Mouse (Mus musculus): ENCODE measurements around the gene Papln. TPM values are rescaled to one million over a fixed set of nuclear protein-coding genes. Genes with fewer than 3 reads are reported as not detected.

Gene Papln
- total and polyA plus RNA-seq, 3 experiments, result 0.04 to 0.07 TPM; not detected in 1

- Histone ChIP-seq H3K9ac (ENCODE audit: control insufficient read depth, low read depth, low read length, poor library complexity, severe bottlenecking) (no peak overlapping the region), H3K9me3 (replicated peaks; ENCODE audit: insufficient read depth, low read length) (no peaks in the 10 kb centered on the region), H3K36me3 (ENCODE audit: control insufficient read depth in 1 of 2, insufficient read depth in 2 of 2, low read length in 2 of 2) (no peaks in the 10 kb centered on the region), H3K79me2 (ENCODE audit: control insufficient read depth, insufficient read depth, low read length, poor library complexity) (no peaks in the 10 kb centered on the region), H3K4me1 (ENCODE audit: control insufficient read depth in 1 of 2, insufficient read depth in 2 of 2, low read length in 2 of 2) (no peaks in the 10 kb centered on the region), H3K27me3 (ENCODE audit: control insufficient read depth in 1 of 2, insufficient read depth in 2 of 2, low read length in 2 of 2) (peaks cover 0 to 4% of the 10 kb centered on the region in 2 experiments; a peak in 3 of 4 replicates), H3K4me3 (ENCODE audit: control insufficient read depth in 1 of 2, insufficient read depth in 1 of 2, low read depth in 2 of 2, low read length in 2 of 2) (no peak overlapping the region), H3K27ac (ENCODE audit: control insufficient read depth, low read depth, low read length) (no peak overlapping the region)
- no peak for DNase-seq (ENCODE audit: low read depth, low spot score)
- no peak for TF ChIP-seq ZKSCAN1 (IDR thresholded peaks at IDR 0.05; ENCODE audit: low read depth, low read length)
- TF ChIP-seq POLR2AphosphoS2 (IDR thresholded peaks at IDR 0.05; ENCODE audit: low read length), result no peak
- TF ChIP-seq ETS1 (IDR thresholded peaks at IDR 0.05; ENCODE audit: low read depth, low read length), result no peak
- TF ChIP-seq TBP (IDR thresholded peaks at IDR 0.05; ENCODE audit: low read depth, low read length), result no peak
- TF ChIP-seq GABPA (IDR thresholded peaks at IDR 0.05; ENCODE audit: low read depth, low read length), result no peak
These were observed 16.7 kb downstream of the Papln start for GRCm38 (mm10) chr12:83780181-83780580.

GRCm38 (mm10) chr12:83781204-83781603 is 17.8 kb downstream of the Papln start:
- Histone ChIP-seq H3K79me2 (ENCODE audit: control insufficient read depth, insufficient read depth, low read length, poor library complexity) (no peaks in the 10 kb centered on the region), H3K9ac (ENCODE audit: control insufficient read depth, low read depth, low read length, poor library complexity, severe bottlenecking) (no peak overlapping the region), H3K4me3 (ENCODE audit: control insufficient read depth in 1 of 2, insufficient read depth in 1 of 2, low read depth in 2 of 2, low read length in 2 of 2) (no peak overlapping the region), H3K36me3 (ENCODE audit: control insufficient read depth in 1 of 2, insufficient read depth in 2 of 2, low read length in 2 of 2) (no peaks in the 10 kb centered on the region), H3K9me3 (replicated peaks; ENCODE audit: insufficient read depth, low read length) (no peaks in the 10 kb centered on the region), H3K27me3 (ENCODE audit: control insufficient read depth in 1 of 2, insufficient read depth in 2 of 2, low read length in 2 of 2) (peaks cover 0 to 4% of the 10 kb centered on the region in 2 experiments; a peak in 3 of 4 replicates), H3K27ac (ENCODE audit: control insufficient read depth, low read depth, low read length) (no peak overlapping the region), H3K4me1 (ENCODE audit: control insufficient read depth in 1 of 2, insufficient read depth in 2 of 2, low read length in 2 of 2) (no peaks in the 10 kb centered on the region)
- DNase-seq (ENCODE audit: low read depth, low spot score), result no peak
- TF ChIP-seq RAD21 (IDR thresholded peaks at IDR 0.05; ENCODE audit: low read depth, low read length), result no peak
- TF ChIP-seq MYC (IDR thresholded peaks at IDR 0.05; ENCODE audit: low read depth, low read length), result no peak
- no peak for TF ChIP-seq SMC3 (IDR thresholded peaks at IDR 0.05; ENCODE audit: low read depth, low read length)

- peaks cover 0 to 4% of the 10 kb centered on the region in 2 experiments; a peak in 3 of 4 replicates for H3K27me3 ChIP-seq (ENCODE audit: control insufficient read depth in 1 of 2, insufficient read depth in 2 of 2, low read length in 2 of 2)
These were observed 18.3 kb downstream of the Papln start for GRCm38 (mm10) chr12:83781640-83782278.

More at GRCm38 (mm10) chr12:83781640-83782278, 18.3 kb downstream of the Papln start:
- no peak overlapping the region for H3K4me3 ChIP-seq (ENCODE audit: control insufficient read depth in 1 of 2, insufficient read depth in 1 of 2, low read depth in 2 of 2, low read length in 2 of 2)
- H3K4me1 ChIP-seq (ENCODE audit: control insufficient read depth in 1 of 2, insufficient read depth in 2 of 2, low read length in 2 of 2), result no peaks in the 10 kb centered on the region
- TF ChIP-seq GABPA (IDR thresholded peaks at IDR 0.05; ENCODE audit: low read depth, low read length), result no peak
- TF ChIP-seq USF1 (IDR thresholded peaks at IDR 0.05; ENCODE audit: low read depth, low read length), result no peak
- no peak for TF ChIP-seq KAT2A (conservative IDR thresholded peaks at IDR 0.05; ENCODE audit: low read depth, low read length)
- no peak for TF ChIP-seq UBTF (IDR thresholded peaks at IDR 0.05; ENCODE audit: borderline replicate concordance, insufficient read depth, low read depth, low read length)
- H3K27ac ChIP-seq (ENCODE audit: control insufficient read depth, low read depth, low read length), result no peak overlapping the region
- DNase-seq (ENCODE audit: low read depth, low spot score), result no peak
- no peak overlapping the region for H3K9ac ChIP-seq (ENCODE audit: control insufficient read depth, low read depth, low read length, poor library complexity, severe bottlenecking)
- no peaks in the 10 kb centered on the region for H3K9me3 ChIP-seq (replicated peaks; ENCODE audit: insufficient read depth, low read length)
- no peaks in the 10 kb centered on the region for H3K36me3 ChIP-seq (ENCODE audit: control insufficient read depth in 1 of 2, insufficient read depth in 2 of 2, low read length in 2 of 2)
- no peaks in the 10 kb centered on the region for H3K79me2 ChIP-seq (ENCODE audit: control insufficient read depth, insufficient read depth, low read length, poor library complexity)

All from MEL (cell line).